Mouse (Mus musculus) embryonic facial prominence, embryonic 12.5 days (tissue): ENCODE measurements around the gene Il25. TPM values are rescaled to one million over a fixed set of nuclear protein-coding genes. Genes with fewer than 3 reads are reported as not detected.

Experiments
- ATAC-seq: fragments of 200-750 bp; cut with Nextera tagmentation; 2 replicates; pipeline ENCODE4 v1.8.0; 2017; ENCODE audit not compliant: insufficient number of reproducible peaks, insufficient read depth, low FRiP score, low TSS enrichment
- H3K27ac ChIP-seq: fragments of 300-500 bp; sonication (generic); 2 replicates; pipeline ENCODE4 v1.5.1; 2016; ENCODE audit warnings: mild to moderate bottlenecking
- H3K27me3 ChIP-seq: fragments of 300-500 bp; sonication (generic); 2 replicates; pipeline ENCODE4 v1.6.1; 2016; ENCODE audit warnings: mild to moderate bottlenecking, moderate library complexity
- H3K36me3 ChIP-seq: fragments of 300-500 bp; sonication (generic); 2 replicates; pipeline ENCODE4 v1.6.1; 2016; ENCODE audit warnings: mild to moderate bottlenecking
- H3K4me1 ChIP-seq: fragments of 300-500 bp; sonication (generic); 2 replicates; pipeline ENCODE4 v1.6.1; 2016
- H3K4me2 ChIP-seq: fragments of 300-500 bp; sonication (generic); replicated peaks from 2 replicates; pipeline ENCODE4 v1.6.1; 2016; ENCODE audit warnings: mild to moderate bottlenecking, moderate library complexity
- H3K4me3 ChIP-seq: fragments of 300-500 bp; sonication (generic); 2 replicates; pipeline ENCODE4 v1.5.1; 2016; ENCODE audit warnings: mild to moderate bottlenecking
- H3K9ac ChIP-seq: fragments of 300-500 bp; sonication (generic); 2 replicates; pipeline ENCODE4 v1.6.1; 2016; ENCODE audit warnings: mild to moderate bottlenecking, moderate library complexity
- H3K9me3 ChIP-seq: fragments of 300-500 bp; sonication (generic); 2 replicates; pipeline ENCODE4 v1.6.1; 2016; ENCODE audit warnings: mild to moderate bottlenecking, moderate library complexity
- WGBS: fragments of 180-500 bp; shearing (Covaris S2); methylation state at CpG from one replicate; pipeline ENCODE4 v1.1.7; 2016; 5-methylcytosine and 5-hydroxymethylcytosine counted together
- polyA plus RNA-seq: library from polyadenylated mRNA; unstranded; fragments of >200 nt; fragmentation: Nextera tagmentation; extraction: Ambion mirVana; gene quantifications from 2 replicates; pipeline ENCODE4 v1.2.1, GENCODE M21; 2016

Gene Il25
- polyA plus RNA-seq, 1 experiment from 2014 or later: 0.15 TPM

DNA sequence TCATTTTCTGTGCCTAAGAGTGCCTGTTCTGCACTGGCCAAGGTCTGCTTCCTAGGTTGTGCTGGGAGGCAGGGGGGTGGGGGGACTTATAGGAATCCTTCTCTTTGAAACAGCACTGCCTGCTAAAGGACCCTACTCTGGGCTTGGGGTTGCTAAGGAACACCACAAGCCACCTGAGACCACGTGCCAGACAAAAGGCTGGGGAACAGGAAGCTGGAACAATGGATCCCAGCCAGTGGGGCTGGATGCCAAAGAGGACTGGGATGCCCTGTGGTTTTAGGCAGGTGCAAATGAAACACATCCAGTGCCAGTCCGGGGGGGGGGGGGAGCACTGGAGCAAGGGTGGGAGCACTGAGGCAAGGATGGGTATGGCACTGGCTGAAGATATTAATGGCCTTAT lies 2.1 kb upstream of the Il25 start:
- Histone ChIP-seq H3K4me3 (no peak overlapping the region), H3K9ac (no peak overlapping the region), H3K9me3 (no peaks in the 10 kb centered on the region), H3K4me2 (no peak overlapping the region), H3K27ac (no peak overlapping the region), H3K4me1 (peaks cover 19% of the 10 kb centered on the region), H3K36me3 (no peaks in the 10 kb centered on the region), H3K27me3 (no peaks in the 10 kb centered on the region)
- no peak for ATAC-seq
- WGBS: 26% methylated on average over 2 of the region's 2 CpGs

DNA sequence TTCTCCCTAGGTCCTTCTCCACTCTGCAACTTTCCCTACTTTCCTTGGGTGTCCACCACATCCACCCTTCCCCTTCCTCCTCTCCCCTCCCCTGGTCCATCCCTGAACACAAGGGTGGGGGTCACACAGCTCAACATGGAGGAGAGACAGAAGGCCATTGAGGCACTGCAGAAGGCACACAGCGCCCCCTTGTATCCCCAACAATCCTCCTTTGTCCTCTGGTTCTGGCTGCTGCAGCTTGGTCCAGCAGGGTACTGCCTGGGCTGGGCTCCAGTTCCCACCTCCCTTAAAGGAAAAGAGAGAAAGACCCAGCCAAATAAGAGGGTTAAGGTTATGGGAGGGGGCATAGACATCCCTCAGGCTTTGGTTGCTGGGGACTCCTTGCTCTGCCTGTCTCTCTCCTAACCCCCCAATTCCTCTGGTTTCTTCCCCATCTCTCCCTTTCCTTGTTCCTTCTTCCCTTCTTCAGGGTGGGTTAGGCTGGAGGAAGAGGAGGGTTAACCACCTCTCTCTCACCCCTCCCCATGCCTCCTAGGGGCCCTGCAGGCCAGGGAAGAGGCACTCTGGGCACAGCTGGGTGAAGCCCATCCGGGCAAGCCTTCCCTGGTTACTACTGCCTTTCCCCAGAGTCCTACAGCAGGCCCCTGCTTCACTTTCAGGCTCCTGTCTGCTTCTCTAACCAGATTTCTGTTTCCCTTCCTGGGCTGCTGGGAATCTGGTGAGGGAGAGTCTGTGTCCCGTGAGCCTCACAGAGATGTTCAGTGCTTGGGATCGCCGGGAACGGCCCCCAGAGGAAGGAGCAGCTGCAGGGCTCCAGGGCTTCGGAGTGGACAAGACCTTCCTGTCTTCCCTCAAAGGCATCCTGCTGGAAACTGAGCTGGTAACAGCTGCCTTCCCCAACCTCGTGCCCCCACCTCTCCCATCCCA lies 3.7 kb downstream of the Il25 start, which contains the start of gene Cmtm5:
Gene Cmtm5, plus strand, starts transcription at position 358 of the 927 bp plus-strand sequence.
- Histone ChIP-seq H3K9ac (peak within 1 kb of the TSS; percentile 42; the same call in 1 of the 2 replicates), H3K36me3 (no peaks in the 10 kb centered on the region), H3K27ac (peak within 1 kb of the TSS; percentile 78), H3K9me3 (no peaks in the 10 kb centered on the region), H3K4me1 (peaks cover 19% of the 10 kb centered on the region), H3K4me2 (peak within 1 kb of the TSS; percentile 16; the same call in 1 of the 2 replicates), H3K4me3 (no peak within 1 kb of the TSS), H3K27me3 (no peaks in the 10 kb centered on the region)
- peak; percentile 25; the same call in 1 of the 2 replicates for ATAC-seq
- WGBS: 14% methylated on average over 8 of the region's 8 CpGs

DNA sequence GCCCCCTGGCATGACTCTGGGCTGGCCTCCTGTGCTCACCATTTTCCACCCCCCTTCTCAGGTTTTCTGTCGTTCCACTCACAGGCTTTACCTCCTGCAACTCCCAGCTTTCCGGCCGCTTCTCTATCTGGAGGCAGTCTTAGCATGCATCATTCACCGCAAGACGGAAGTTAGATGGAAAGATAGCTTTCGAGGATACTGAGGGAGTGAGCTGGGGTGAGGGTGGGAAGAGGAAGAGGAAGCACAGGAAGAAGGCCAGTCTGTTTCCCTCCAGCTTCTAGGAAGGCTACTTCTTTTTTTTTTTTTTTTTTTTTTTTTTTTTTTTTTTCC lies 4.3 kb downstream of the Il25 start:
- Histone ChIP-seq H3K4me3 (no peak overlapping the region), H3K27ac (peak overlapping the region; percentile 78), H3K4me2 (peak overlapping the region; percentile 16; the same call in 1 of the 2 replicates)

DNA sequence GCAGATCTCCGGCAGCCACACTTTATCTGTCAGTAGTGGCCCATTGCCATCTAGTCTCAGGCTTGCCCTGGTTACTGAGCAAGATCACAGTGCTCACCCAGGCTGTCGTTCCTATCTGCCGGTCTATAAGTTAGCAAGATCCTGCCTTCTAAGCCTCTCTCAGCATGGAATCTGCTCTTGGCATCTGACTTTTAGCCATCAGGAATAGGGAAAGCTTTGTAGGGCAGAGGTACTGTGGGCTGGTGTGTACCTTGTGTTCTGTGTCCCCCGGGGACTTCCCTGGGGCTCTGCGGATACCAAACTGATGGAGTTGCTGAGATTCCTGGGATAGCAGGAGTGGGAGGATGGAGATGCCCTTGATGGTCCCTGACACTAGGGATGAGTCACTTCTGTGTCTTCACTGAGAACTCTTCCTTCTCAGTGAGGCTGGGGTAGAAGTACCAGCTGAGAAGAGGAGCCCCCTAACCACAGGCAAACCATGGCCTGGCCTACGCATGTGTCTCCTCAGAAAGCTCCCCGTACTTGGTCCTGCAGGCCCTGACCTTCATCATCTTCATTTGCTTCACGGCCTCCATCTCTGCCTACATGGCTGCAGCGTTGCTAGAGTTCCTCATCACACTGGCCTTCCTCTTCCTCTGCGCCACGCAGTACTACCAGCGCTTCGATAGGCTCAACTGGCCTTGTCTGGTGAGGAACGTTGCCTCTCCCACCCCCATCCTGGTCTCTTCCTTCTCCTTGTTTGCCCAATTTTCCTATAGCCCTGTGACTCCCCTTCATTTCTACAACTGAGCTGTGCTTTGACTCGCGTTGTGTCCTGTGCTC lies 5.1 kb downstream of the Il25 start:
- 89% methylated on average over 16 of the region's 16 CpGs for WGBS
- Histone ChIP-seq H3K27ac (no peak overlapping the region), H3K36me3 (no peaks in the 10 kb centered on the region), H3K27me3 (no peaks in the 10 kb centered on the region), H3K9ac (no peak overlapping the region), H3K9me3 (no peaks in the 10 kb centered on the region), H3K4me2 (no peak overlapping the region), H3K4me1 (peaks cover 19% of the 10 kb centered on the region), H3K4me3 (no peak overlapping the region)
- no peak for ATAC-seq

More for the DNA sequence above, 4.3 kb downstream of the Il25 start:
- 30% methylated on average over 6 of the region's 6 CpGs for WGBS
- Histone ChIP-seq H3K27me3 (no peaks in the 10 kb centered on the region), H3K9ac (peak overlapping the region; percentile 42; the same call in 1 of the 2 replicates), H3K4me1 (peaks cover 19% of the 10 kb centered on the region), H3K9me3 (no peaks in the 10 kb centered on the region), H3K36me3 (no peaks in the 10 kb centered on the region)
- ATAC-seq: no peak

DNA sequence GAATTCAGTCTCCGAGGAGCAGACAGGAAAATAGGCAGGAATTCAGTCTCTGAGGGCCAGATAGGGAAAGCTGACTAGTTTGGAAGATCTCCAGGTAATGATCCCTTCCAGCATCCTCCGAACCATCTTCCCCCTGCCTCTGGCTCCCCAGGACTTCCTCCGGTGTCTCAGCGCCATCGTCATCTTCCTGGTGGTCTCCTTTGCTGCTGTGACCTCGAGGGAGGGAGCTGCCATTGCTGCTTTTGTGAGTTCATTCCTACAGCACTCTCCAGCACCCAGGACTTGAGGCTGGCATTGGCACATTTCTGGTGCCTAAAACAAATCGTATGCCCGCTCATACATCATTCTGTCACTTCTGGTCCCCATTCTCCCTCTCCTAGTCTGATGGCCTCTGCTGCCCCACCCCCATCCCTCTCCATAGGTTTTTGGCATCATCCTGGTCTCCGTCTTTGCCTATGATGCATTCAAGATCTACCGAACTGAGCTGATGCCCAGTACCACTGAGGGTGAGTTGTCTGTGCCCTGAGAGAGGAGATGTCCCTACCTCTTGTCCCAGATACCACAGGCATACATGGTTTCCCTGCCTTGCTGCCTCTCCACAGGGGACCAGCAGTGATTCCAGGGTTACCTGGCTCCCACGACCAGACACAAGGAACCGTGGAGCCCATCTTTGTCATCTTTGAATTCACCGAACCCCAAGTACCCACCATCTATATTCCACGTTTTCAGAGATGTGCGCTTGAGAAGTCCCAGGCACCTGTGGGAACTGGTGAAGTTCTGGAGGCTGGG lies 6.1 kb downstream of the Il25 start:
- H3K4me3 ChIP-seq: no peak overlapping the region
- no peak overlapping the region for H3K4me2 ChIP-seq
- H3K9me3 ChIP-seq: no peaks in the 10 kb centered on the region
- ATAC-seq: no peak
- no peaks in the 10 kb centered on the region for H3K27me3 ChIP-seq
- no peak overlapping the region for H3K27ac ChIP-seq
- no peak overlapping the region for H3K9ac ChIP-seq
- WGBS: 82% methylated on average over 15 of the region's 15 CpGs
- H3K36me3 ChIP-seq: no peaks in the 10 kb centered on the region
- H3K4me1 ChIP-seq: peaks cover 12% of the 10 kb centered on the region

DNA sequence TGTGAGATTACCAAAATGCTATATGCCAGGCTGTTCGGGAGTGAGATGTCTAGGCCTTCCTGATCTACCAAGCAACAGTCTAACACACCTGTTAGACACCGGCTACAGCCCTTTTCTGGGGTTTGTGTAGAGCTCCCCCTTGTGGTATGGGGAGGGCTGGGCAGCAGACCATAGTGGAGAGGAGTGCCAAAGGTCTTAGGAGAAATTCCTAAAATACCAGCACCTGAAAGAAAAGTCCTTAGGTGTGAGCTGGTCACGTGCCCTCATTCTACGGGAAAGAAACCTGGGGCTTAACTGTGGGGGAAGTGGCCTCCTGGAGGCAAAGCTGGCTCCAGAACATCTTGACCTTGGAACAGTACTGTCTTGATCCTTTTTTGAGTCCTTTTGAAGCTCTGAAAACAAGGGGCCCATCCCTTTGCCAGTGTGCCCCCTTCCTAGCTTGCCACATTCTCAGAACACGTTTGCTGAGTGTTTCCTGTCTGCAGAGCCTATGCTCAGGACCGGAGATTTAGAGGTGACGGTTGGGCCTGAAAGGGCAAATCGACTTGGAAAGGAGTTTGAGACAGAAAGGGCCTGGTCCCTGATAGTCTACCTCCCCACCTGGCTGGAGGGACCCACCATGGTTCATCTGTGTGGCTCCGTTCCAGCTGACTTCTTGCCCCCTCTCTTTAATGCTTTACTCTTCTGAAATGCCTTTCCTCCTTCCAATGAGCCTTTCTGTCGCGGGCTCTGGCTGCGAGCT lies 7.1 kb downstream of the Il25 start:
- Histone ChIP-seq H3K36me3 (no peaks in the 10 kb centered on the region), H3K9ac (no peak overlapping the region), H3K9me3 (no peaks in the 10 kb centered on the region), H3K4me3 (no peak overlapping the region), H3K4me1 (peaks cover 12% of the 10 kb centered on the region), H3K27ac (no peak overlapping the region), H3K27me3 (no peaks in the 10 kb centered on the region), H3K4me2 (no peak overlapping the region)
- WGBS: 47% methylated on average over 12 of the region's 12 CpGs
- ATAC-seq: no peak

DNA sequence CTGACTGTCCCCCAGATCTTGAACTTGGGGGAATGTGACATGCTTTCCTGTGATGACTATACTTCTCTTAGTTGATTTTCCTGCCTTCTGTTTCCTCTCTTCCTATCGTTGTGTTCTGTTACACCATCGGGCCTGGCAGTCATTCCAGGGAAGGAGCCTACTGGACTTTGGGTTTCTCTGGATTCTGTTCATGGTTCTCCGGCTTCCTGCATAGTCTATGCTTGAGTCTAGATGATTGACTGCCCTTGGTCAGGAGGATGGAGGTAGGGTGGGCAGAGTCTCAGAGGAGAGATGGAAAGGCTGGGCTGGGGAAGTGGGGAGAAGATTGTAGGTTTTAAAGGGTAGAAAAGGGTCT lies 7.7 kb downstream of the Il25 start:
- Histone ChIP-seq H3K36me3 (no peaks in the 10 kb centered on the region), H3K9ac (no peak overlapping the region), H3K27me3 (no peaks in the 10 kb centered on the region), H3K27ac (no peak overlapping the region), H3K4me3 (no peak overlapping the region), H3K4me2 (no peak overlapping the region), H3K9me3 (no peaks in the 10 kb centered on the region), H3K4me1 (peaks cover 12% of the 10 kb centered on the region)
- 80% methylated on average over 3 of the region's 3 CpGs for WGBS
- ATAC-seq: no peak

DNA sequence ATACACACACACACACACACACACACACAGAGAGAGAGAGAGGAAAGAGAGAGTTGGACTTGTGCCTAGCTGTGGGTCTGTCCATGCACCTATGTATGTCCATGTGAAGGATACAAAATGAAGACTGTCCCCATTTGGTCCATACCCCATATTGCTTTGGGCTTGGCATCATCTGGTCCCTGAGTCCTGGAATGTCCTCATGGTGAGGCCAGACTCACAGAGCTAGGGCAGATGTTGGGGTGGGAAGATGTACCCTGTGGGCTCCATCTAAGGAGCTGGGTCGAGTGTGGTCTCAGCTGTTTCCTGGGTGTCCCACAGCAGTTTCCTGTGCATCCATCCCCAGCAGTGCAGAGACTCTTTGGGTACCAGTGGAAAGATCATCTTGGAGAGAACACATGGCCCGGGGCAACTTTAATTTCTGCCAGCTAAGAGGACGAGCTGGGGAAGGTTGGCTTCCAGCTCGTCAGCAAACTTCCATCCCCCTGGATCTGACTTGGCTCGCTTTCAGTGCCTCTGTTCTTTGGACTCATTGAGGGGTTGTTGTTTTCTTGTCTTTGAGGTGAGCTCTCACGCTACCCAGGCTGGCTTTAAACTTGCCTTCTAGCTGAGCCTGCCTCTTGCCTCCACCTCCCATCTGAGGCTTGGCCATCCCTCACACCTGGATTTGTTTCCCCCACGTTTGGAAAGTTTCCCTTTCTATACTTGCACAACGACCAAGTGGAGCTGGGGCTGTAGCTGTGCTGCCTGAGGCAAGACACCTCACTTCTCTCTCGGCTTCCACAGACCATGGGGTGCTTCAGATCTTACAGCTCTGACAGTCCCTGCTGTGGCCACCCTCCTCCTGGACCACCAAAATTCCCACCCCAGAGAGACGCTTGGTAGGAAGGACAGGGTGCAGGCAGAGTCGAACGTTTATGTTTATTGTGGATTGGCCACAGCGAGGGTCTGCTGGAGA lies 8.8 kb downstream of the Il25 start:
- no peak for ATAC-seq
- no peak overlapping the region for H3K4me2 ChIP-seq
- H3K4me3 ChIP-seq: no peak overlapping the region
- no peak overlapping the region for H3K27ac ChIP-seq
- H3K4me1 ChIP-seq: peaks cover 6% of the 10 kb centered on the region
- 60% methylated on average over 13 of the region's 13 CpGs for WGBS
- H3K9ac ChIP-seq: no peak overlapping the region
- H3K36me3 ChIP-seq: no peaks in the 10 kb centered on the region
- no peaks in the 10 kb centered on the region for H3K9me3 ChIP-seq
- no peaks in the 10 kb centered on the region for H3K27me3 ChIP-seq

DNA sequence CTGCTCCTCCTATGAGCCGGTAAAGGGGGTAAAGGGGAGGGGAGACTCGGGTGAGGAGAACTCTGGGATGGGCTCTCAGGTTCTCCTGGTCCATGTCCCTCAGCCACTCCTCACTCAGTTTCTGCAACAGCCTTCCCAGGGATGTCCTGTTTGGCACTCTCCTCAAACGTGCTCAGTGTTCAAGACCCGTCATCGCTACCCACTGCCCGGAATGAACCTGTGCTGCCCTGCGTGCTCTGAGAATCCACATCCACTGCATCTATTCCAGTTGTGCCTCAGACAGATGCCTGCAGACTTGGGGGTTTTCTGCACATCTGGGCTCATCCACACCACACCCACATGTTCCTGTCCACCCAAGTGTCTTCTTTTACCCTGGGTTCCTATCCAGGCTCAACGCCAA lies 10.0 kb downstream of the Il25 start:
- 89% methylated on average over 8 of the region's 8 CpGs for WGBS
- no peak for ATAC-seq
- no peaks in the 10 kb centered on the region for H3K27me3 ChIP-seq

DNA sequence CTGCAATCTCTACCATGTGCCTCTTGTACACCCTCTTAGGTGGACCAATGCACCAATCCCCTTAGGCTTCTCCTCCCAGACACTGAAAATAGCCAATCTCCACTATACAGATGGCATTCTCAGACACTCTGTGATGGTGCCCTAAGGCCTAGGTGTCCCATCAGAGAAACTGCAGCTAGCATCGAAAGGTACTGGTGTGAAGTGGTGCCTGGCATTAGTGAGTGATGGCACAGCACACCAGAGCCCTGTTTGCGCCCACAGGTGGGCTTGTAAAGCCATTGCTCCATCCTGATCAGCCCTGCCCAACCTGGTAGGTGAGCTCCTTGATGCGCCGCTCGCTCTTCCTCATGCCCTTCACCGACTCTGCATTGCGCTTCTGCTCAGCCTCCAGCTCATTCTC lies 11.5 kb downstream of the Il25 start:
- H3K4me3 ChIP-seq: no peak overlapping the region
- H3K27me3 ChIP-seq: no peaks in the 10 kb centered on the region
- H3K27ac ChIP-seq: no peak overlapping the region
- H3K4me2 ChIP-seq: no peak overlapping the region
- H3K9me3 ChIP-seq: no peaks in the 10 kb centered on the region
- no peaks in the 10 kb centered on the region for H3K36me3 ChIP-seq
- H3K4me1 ChIP-seq: no peaks in the 10 kb centered on the region
- ATAC-seq: no peak
- no peak overlapping the region for H3K9ac ChIP-seq
- 91% methylated on average over 7 of the region's 7 CpGs for WGBS

More for the DNA sequence above, 10.0 kb downstream of the Il25 start:
- no peaks in the 10 kb centered on the region for H3K4me1 ChIP-seq
- no peak overlapping the region for H3K4me2 ChIP-seq
- no peak overlapping the region for H3K27ac ChIP-seq
- H3K4me3 ChIP-seq: no peak overlapping the region
- no peaks in the 10 kb centered on the region for H3K36me3 ChIP-seq
- no peaks in the 10 kb centered on the region for H3K9me3 ChIP-seq
- H3K9ac ChIP-seq: no peak overlapping the region
